Mouse (Mus musculus) brain, embryonic 14.5 days (tissue): ENCODE data around the gene Pou2f2.

Source experiments
- CTCF ChIP-seq: fragments of 200-500 bp; IDR thresholded peaks from 2 replicates; pipeline ENCODE4 v1.5.1; 2012; ENCODE audit warnings: inconsistent platforms, mild to moderate bottlenecking, moderate library complexity, borderline replicate concordance; ENCODE audit not compliant: insufficient read depth, insufficient read length; ENCODE audit errors: extremely low read depth
- POLR2A ChIP-seq: fragments of 200-500 bp; IDR thresholded peaks from 2 replicates; pipeline ENCODE4 v1.6.1; 2012; ENCODE audit warnings: mild to moderate bottlenecking, inconsistent platforms, borderline replicate concordance; ENCODE audit not compliant: poor library complexity, insufficient read depth, insufficient read length, severe bottlenecking; ENCODE audit errors: extremely low read depth

- TF ChIP-seq CTCF, result no peak
- TF ChIP-seq POLR2A, result no peak
Measured at GRCm38 (mm10) chr7:25130565-25130964, 49.0 kb downstream of the Pou2f2 start.
